Mouse (Mus musculus) neural tube, embryonic 14.5 days (tissue): ENCODE measurements around the gene Gm47841. TPM values are rescaled to one million over a fixed set of nuclear protein-coding genes. Genes with fewer than 3 reads are reported as not detected.

ENCODE experiments used
- ATAC-seq: fragments of 200-750 bp; cut with Nextera tagmentation; 2 replicates; pipeline ENCODE4 v1.8.0; 2017; ENCODE audit warnings: low read depth, mild to moderate bottlenecking, moderate TSS enrichment, moderate library complexity
- H3K27ac ChIP-seq: fragments of 300-500 bp; sonication (generic); 2 replicates; pipeline ENCODE4 v1.5.1; 2014; ENCODE audit warnings: low read depth, mild to moderate bottlenecking, control low read depth, low read length, moderate library complexity, mixed read lengths
- H3K27me3 ChIP-seq: fragments of 300-500 bp; sonication (generic); 2 replicates; pipeline ENCODE4 v1.6.1; 2014; ENCODE audit warnings: low read length; ENCODE audit not compliant: control insufficient read depth, insufficient read depth
- H3K36me3 ChIP-seq: fragments of 300-500 bp; sonication (generic); 2 replicates; pipeline ENCODE4 v1.6.1; 2014; ENCODE audit warnings: low read length, mixed read lengths; ENCODE audit not compliant: control insufficient read depth, insufficient read depth
- H3K4me1 ChIP-seq: fragments of 300-500 bp; sonication (generic); 2 replicates; pipeline ENCODE4 v1.6.1; 2014; ENCODE audit warnings: low read length; ENCODE audit not compliant: control insufficient read depth, insufficient read depth
- H3K4me2 ChIP-seq: fragments of 300-500 bp; sonication (generic); 2 replicates; pipeline ENCODE4 v1.6.1; 2014; ENCODE audit warnings: mild to moderate bottlenecking, low read depth, low read length, control low read depth
- H3K4me3 ChIP-seq: fragments of 300-500 bp; sonication (generic); 2 replicates; pipeline ENCODE4 v1.5.1; 2014; ENCODE audit warnings: low read depth, low read length, control low read depth, mixed read lengths
- H3K9ac ChIP-seq: fragments of 300-500 bp; sonication (generic); replicated peaks from 2 replicates; pipeline ENCODE4 v1.6.1; 2014; ENCODE audit warnings: low read depth, mild to moderate bottlenecking, control low read depth, low read length, mixed read lengths
- H3K9me3 ChIP-seq: fragments of 300-500 bp; sonication (generic); 2 replicates; pipeline ENCODE4 v1.6.1; 2016; ENCODE audit warnings: low read length; ENCODE audit not compliant: control insufficient read depth
- WGBS: fragments of 180-500 bp; shearing (Covaris S2); extraction: QIAGEN DNeasy Blood & Tissue Kit; methylation state at CpG from one replicate; pipeline ENCODE4 v1.1.7; 2014; 5-methylcytosine and 5-hydroxymethylcytosine counted together
- polyA plus RNA-seq: library from polyadenylated mRNA; unstranded; fragments of >200 nt; fragmentation: Nextera tagmentation; extraction: Ambion mirVana; gene quantifications from 2 replicates; pipeline ENCODE4 v1.2.1, GENCODE M21; 2014

The Gm47841 gene
- polyA plus RNA-seq, 1 experiment from 2014 or later: not detected

- Histone ChIP-seq H3K4me3 (no peak overlapping the region), H3K9me3 (no peaks in the 10 kb centered on the region), H3K36me3 (no peaks in the 10 kb centered on the region), H3K9ac (no peak overlapping the region), H3K4me2 (no peak overlapping the region), H3K27me3 (no peaks in the 10 kb centered on the region), H3K27ac (no peak overlapping the region), H3K4me1 (no peaks in the 10 kb centered on the region)
- no peak for ATAC-seq
- 97% methylated on average over 1 of the region's 1 CpGs for WGBS
These were observed 45.5 kb downstream of the Gm47841 start for GRCm38 (mm10) chr15:101001685-101002084.

GRCm38 (mm10) chr15:100997090-100997489 is 50.1 kb downstream of the Gm47841 start:
- Histone ChIP-seq H3K4me3 (no peak overlapping the region), H3K4me1 (no peaks in the 10 kb centered on the region), H3K4me2 (no peak overlapping the region), H3K9ac (no peak overlapping the region), H3K9me3 (no peaks in the 10 kb centered on the region), H3K27ac (no peak overlapping the region), H3K27me3 (no peaks in the 10 kb centered on the region), H3K36me3 (no peaks in the 10 kb centered on the region)
- 28% methylated on average over 4 of the region's 4 CpGs for WGBS
- ATAC-seq: peak; percentile 56; the same call in 1 of the 2 replicates

Other genes with a start within 250 kb of the Gm47841 start
- gene Scn8a, start 177.5 kb downstream of the Gm47841 start, polyA plus RNA-seq: 25.6 and 35.2 TPM in 2 replicates
- 0.12 and 0.33 TPM in 2 replicates for gene Fignl2, start 31.2 kb upstream of the Gm47841 start, polyA plus RNA-seq
- 0.18 TPM in 1 of 2 replicates, not detected in the other for gene Ankrd33, start 68.4 kb upstream of the Gm47841 start, polyA plus RNA-seq
- gene Acvrl1, start 81.1 kb upstream of the Gm47841 start, polyA plus RNA-seq: 3.2 and 5.2 TPM in 2 replicates
- 27.6 and 28.0 TPM in 2 replicates for gene Acvr1b, start 126.7 kb upstream of the Gm47841 start, polyA plus RNA-seq
- 1.0 and 2.4 TPM in 2 replicates for gene Grasp, start 176.8 kb upstream of the Gm47841 start, polyA plus RNA-seq
- 4.8 and 5.3 TPM in 2 replicates for gene Nr4a1, start 206.9 kb upstream of the Gm47841 start, polyA plus RNA-seq
- 69.4 and 75.7 TPM in 2 replicates for gene Atg101, start 236.9 kb upstream of the Gm47841 start, polyA plus RNA-seq
- gene 6030408B16Rik, start 245.8 kb upstream of the Gm47841 start, polyA plus RNA-seq: 0.22 and 0.64 TPM in 2 replicates